Mouse (Mus musculus) left cerebral cortex, postnatal 25 days (tissue): ENCODE data around the gene Mdm4. TPM values are rescaled to one million over a fixed set of nuclear protein-coding genes. Genes with fewer than 3 reads are reported as not detected.
"Not testable (repeated sequence)": the region's sequence is repeated elsewhere in the genome, so short reads cannot be mapped to it uniquely, and the experiment has no call there.

Experiments
- DNase-seq, 2 experiments: peaks; one replicate each; pipeline ENCODE4 v3.0.0; 2022; ENCODE audit warnings: low spot score in 2 of 2, mixed read lengths in 1 of 2
- intact Hi-C: fragments of 180-260 bp; cut with DNase I; formaldehyde crosslinking; loops from one replicate; pipeline ENCODE4 v1.15.1; 2025
- total RNA-seq, 2 experiments: library from RNA; stranded (reverse); gene quantifications; 2 replicates each; pipeline ENCODE4 v1.2.3; 2021

The Mdm4 gene
- total RNA-seq, 2 experiments from 2014 or later = 73.9 to 92.0 TPM

- intact Hi-C loops = no loop called here
- peak in 1 of 2 experiments; percentile 25 for DNase-seq
Measured at GRCm38 (mm10) chr1:133057345-133058034, 27.1 kb upstream of the Mdm4 start.

- no peak for DNase-seq
- intact Hi-C loops = no loop called here
Measured at GRCm38 (mm10) chr1:133054326-133054725, 24.0 kb upstream of the Mdm4 start.

GRCm38 (mm10) chr1:133053034-133053433 lies 22.7 kb upstream of the Mdm4 start:
- intact Hi-C loops = no loop called here
- DNase-seq = no peak

- DNase-seq = no peak
- intact Hi-C loops = no loop called here
Measured at GRCm38 (mm10) chr1:133051829-133052228, 21.5 kb upstream of the Mdm4 start.

GRCm38 (mm10) chr1:133050001-133050431 lies 19.7 kb upstream of the Mdm4 start:
- intact Hi-C loops = no loop called here
- DNase-seq = no peak

- intact Hi-C loops = no loop called here
- peak in 1 of 2 experiments; percentile 61 for DNase-seq
Measured at GRCm38 (mm10) chr1:133048690-133049089, 18.3 kb upstream of the Mdm4 start.

- intact Hi-C loops = loop anchor here (2.0 kb wide), 1 partner anchor 85 kb away; no protein-coding TSS in a partner anchor
- no peak for DNase-seq
Measured at GRCm38 (mm10) chr1:133047575-133047974, 17.2 kb upstream of the Mdm4 start.

- DNase-seq = peak in 1 of 2 experiments; percentile 25
- intact Hi-C loops = loop anchor here (2.0 kb wide), 1 partner anchor 86 kb away; no protein-coding TSS in a partner anchor
Measured at GRCm38 (mm10) chr1:133046441-133046931, 16.1 kb upstream of the Mdm4 start.

GRCm38 (mm10) chr1:133045861-133046440 lies 15.6 kb upstream of the Mdm4 start:
- peak; percentile 65 to 73 for DNase-seq
- intact Hi-C loops = loop anchor here (2.0 kb wide), 1 partner anchor 87 kb away; no protein-coding TSS in a partner anchor

- DNase-seq = peak in 1 of 2 experiments; percentile 30
- intact Hi-C loops = no loop called here
Measured at GRCm38 (mm10) chr1:133045011-133045860, 14.9 kb upstream of the Mdm4 start, which contains the start of gene Pik3c2b. Gene Pik3c2b (plus strand): TSS chr1:133045667.

- DNase-seq = peak; percentile 74
- intact Hi-C loops = loop anchor here (1.0 to 10.0 kb wide), 3 partner anchors 48 to 315 kb away; partner anchors contain the start of gene Ren1
Measured at GRCm38 (mm10) chr1:133039505-133039949, 9.2 kb upstream of the Mdm4 start.

GRCm38 (mm10) chr1:133034682-133035081 lies 4.3 kb upstream of the Mdm4 start:
- intact Hi-C loops = loop anchor here (10.0 kb wide), 1 partner anchor 320 kb away; the partner anchor contains the start of gene Ren1
- not testable (repeated sequence) for DNase-seq

- intact Hi-C loops = loop anchor here (10.0 kb wide), 1 partner anchor 321 kb away; the partner anchor contains the start of gene Ren1
- peak; percentile 64 to 80 for DNase-seq
Measured at GRCm38 (mm10) chr1:133034091-133034460, 3.7 kb upstream of the Mdm4 start.

- DNase-seq = peak; percentile 79 to 91
- intact Hi-C loops = loop anchor here (10.0 kb wide), 1 partner anchor 321 kb away; the partner anchor contains the start of gene Ren1
Measured at GRCm38 (mm10) chr1:133033316-133034090, 3.1 kb upstream of the Mdm4 start.

- intact Hi-C loops = loop anchor here (10.0 kb wide), 1 partner anchor 322 kb away; the partner anchor contains the start of gene Ren1
- DNase-seq = no peak
Measured at GRCm38 (mm10) chr1:133032981-133033315, 2.6 kb upstream of the Mdm4 start.

GRCm38 (mm10) chr1:133029744-133030143 lies 617 bp downstream of the Mdm4 start:
- intact Hi-C loops = loop anchor here (10.0 kb wide), 1 partner anchor 325 kb away; the partner anchor contains the start of gene Ren1
- DNase-seq = no peak

- DNase-seq = no peak
- intact Hi-C loops = no loop called here
Measured at GRCm38 (mm10) chr1:133027980-133028379, 2.4 kb downstream of the Mdm4 start.

GRCm38 (mm10) chr1:133027126-133027525 lies 3.2 kb downstream of the Mdm4 start:
- intact Hi-C loops = no loop called here
- no peak for DNase-seq

GRCm38 (mm10) chr1:133025796-133026190 lies 4.6 kb downstream of the Mdm4 start:
- intact Hi-C loops, DNase-seq: not testable (repeated sequence)
